Mouse (Mus musculus): Measurements from ENCODE around the gene Ctnna3. TPM values are rescaled to one million over a fixed set of nuclear protein-coding genes. Genes with fewer than 3 reads are reported as not detected.
"Not testable (repeated sequence)": the region's sequence is repeated elsewhere in the genome, so short reads cannot be mapped to it uniquely, and the experiment has no call there.

Gene Ctnna3
- polyA plus RNA-seq, 1 experiment = 1.2 TPM

GRCm38 (mm10) chr10:63429380-63429779 is 518 bp upstream of the Ctnna3 start:
- Histone ChIP-seq H3K4me3 (replicated peaks; ENCODE audit: control insufficient read depth, low read depth, low read length) (peak overlapping the region; percentile 87), H3K27ac (ENCODE audit: control insufficient read depth, insufficient read depth, low read depth, low read length, poor library complexity) (peak overlapping the region; percentile 61), H3K4me1 (ENCODE audit: control insufficient read depth, insufficient read depth, low read length) (no peaks in the 10 kb centered on the region)
- TF ChIP-seq POLR2A (IDR thresholded peaks at IDR 0.05; ENCODE audit: borderline replicate concordance, control insufficient read depth, low read depth, low read length) = peak; percentile 71; the same call in 1 of the 2 replicates
- peak; percentile 6; the same call in 1 of the 2 replicates for TF ChIP-seq CTCF (IDR thresholded peaks at IDR 0.05; ENCODE audit: control insufficient read depth, insufficient read depth, low read length)
- WGBS = 0% methylated on average over 34 of the region's 34 CpGs

- no peak overlapping the region for H3K27ac ChIP-seq (ENCODE audit: control insufficient read depth, insufficient read depth, low read depth, low read length, poor library complexity)
- no peaks in the 10 kb centered on the region for H3K4me1 ChIP-seq (ENCODE audit: control insufficient read depth, insufficient read depth, low read length)
- no peak for TF ChIP-seq POLR2A (IDR thresholded peaks at IDR 0.05; ENCODE audit: borderline replicate concordance, control insufficient read depth, low read depth, low read length)
- TF ChIP-seq CTCF (IDR thresholded peaks at IDR 0.05; ENCODE audit: control insufficient read depth, insufficient read depth, low read length) = no peak
- no peak overlapping the region for H3K4me3 ChIP-seq (replicated peaks; ENCODE audit: control insufficient read depth, low read depth, low read length)
- WGBS = 87% methylated on average over 7 of the region's 7 CpGs
Measured at GRCm38 (mm10) chr10:63431221-63431736, 1.4 kb downstream of the Ctnna3 start.

- no peak overlapping the region for H3K27ac ChIP-seq (ENCODE audit: control insufficient read depth, insufficient read depth, low read depth, low read length, poor library complexity)
- TF ChIP-seq POLR2A (IDR thresholded peaks at IDR 0.05; ENCODE audit: borderline replicate concordance, control insufficient read depth, low read depth, low read length) (no peak), CTCF (IDR thresholded peaks at IDR 0.05; ENCODE audit: control insufficient read depth, insufficient read depth, low read length) (no peak)
- WGBS = 91% methylated on average over 8 of the region's 8 CpGs
- H3K4me3 ChIP-seq (replicated peaks; ENCODE audit: control insufficient read depth, low read depth, low read length) = no peak overlapping the region
- no peaks in the 10 kb centered on the region for H3K4me1 ChIP-seq (ENCODE audit: control insufficient read depth, insufficient read depth, low read length)
Measured at GRCm38 (mm10) chr10:63432099-63432498, 2.2 kb downstream of the Ctnna3 start.

GRCm38 (mm10) chr10:63432887-63433286 is 3.0 kb downstream of the Ctnna3 start:
- H3K4me1 ChIP-seq (ENCODE audit: control insufficient read depth, insufficient read depth, low read length) = no peaks in the 10 kb centered on the region
- no peak for TF ChIP-seq POLR2A (IDR thresholded peaks at IDR 0.05; ENCODE audit: borderline replicate concordance, control insufficient read depth, low read depth, low read length)
- 60% methylated on average over 2 of the region's 2 CpGs for WGBS
- no peak overlapping the region for H3K27ac ChIP-seq (ENCODE audit: control insufficient read depth, insufficient read depth, low read depth, low read length, poor library complexity)
- H3K4me3 ChIP-seq (replicated peaks; ENCODE audit: control insufficient read depth, low read depth, low read length) = no peak overlapping the region

- no peak overlapping the region for H3K27ac ChIP-seq (ENCODE audit: control insufficient read depth, insufficient read depth, low read depth, low read length, poor library complexity)
- no peak overlapping the region for H3K4me3 ChIP-seq (replicated peaks; ENCODE audit: control insufficient read depth, low read depth, low read length)
- no peak for TF ChIP-seq POLR2A (IDR thresholded peaks at IDR 0.05; ENCODE audit: borderline replicate concordance, control insufficient read depth, low read depth, low read length)
- TF ChIP-seq CTCF (IDR thresholded peaks at IDR 0.05; ENCODE audit: control insufficient read depth, insufficient read depth, low read length) = no peak
- no peaks in the 10 kb centered on the region for H3K4me1 ChIP-seq (ENCODE audit: control insufficient read depth, insufficient read depth, low read length)
Measured at GRCm38 (mm10) chr10:63438736-63439262, 8.9 kb downstream of the Ctnna3 start.

GRCm38 (mm10) chr10:63439694-63440228 is 9.9 kb downstream of the Ctnna3 start:
- TF ChIP-seq POLR2A (IDR thresholded peaks at IDR 0.05; ENCODE audit: borderline replicate concordance, control insufficient read depth, low read depth, low read length) = no peak
- no peak for TF ChIP-seq CTCF (IDR thresholded peaks at IDR 0.05; ENCODE audit: control insufficient read depth, insufficient read depth, low read length)
- no peak overlapping the region for H3K4me3 ChIP-seq (replicated peaks; ENCODE audit: control insufficient read depth, low read depth, low read length)
- no peaks in the 10 kb centered on the region for H3K4me1 ChIP-seq (ENCODE audit: control insufficient read depth, insufficient read depth, low read length)
- no peak overlapping the region for H3K27ac ChIP-seq (ENCODE audit: control insufficient read depth, insufficient read depth, low read depth, low read length, poor library complexity)
- WGBS = 41% methylated on average over 7 of the region's 7 CpGs

GRCm38 (mm10) chr10:63444602-63445387 is 14.9 kb downstream of the Ctnna3 start:
- WGBS = 74% methylated on average over 13 of the region's 13 CpGs
- H3K27ac ChIP-seq (ENCODE audit: control insufficient read depth, insufficient read depth, low read depth, low read length, poor library complexity) = peak overlapping the region; percentile 69

GRCm38 (mm10) chr10:63453926-63454325 is 24.0 kb downstream of the Ctnna3 start:
- Histone ChIP-seq H3K4me3 (replicated peaks; ENCODE audit: control insufficient read depth, low read depth, low read length) (no peak overlapping the region), H3K27ac (ENCODE audit: control insufficient read depth, insufficient read depth, low read depth, low read length, poor library complexity) (no peak overlapping the region), H3K4me1 (ENCODE audit: control insufficient read depth, insufficient read depth, low read length) (no peaks in the 10 kb centered on the region)
- WGBS = 70% methylated on average over 4 of the region's 4 CpGs
- no peak for TF ChIP-seq POLR2A (IDR thresholded peaks at IDR 0.05; ENCODE audit: borderline replicate concordance, control insufficient read depth, low read depth, low read length)

More at GRCm38 (mm10) chr10:63444602-63445387, 14.9 kb downstream of the Ctnna3 start:
- not testable (repeated sequence) for H3K4me1 ChIP-seq (ENCODE audit: control insufficient read depth, insufficient read depth, low read length); H3K4me3 ChIP-seq (replicated peaks; ENCODE audit: control insufficient read depth, low read depth, low read length)

Measured in bone marrow, adult 2 months (tissue).